27 mouse cellular contexts compared by ENCODE assay signal in the genomic region with DNA sequence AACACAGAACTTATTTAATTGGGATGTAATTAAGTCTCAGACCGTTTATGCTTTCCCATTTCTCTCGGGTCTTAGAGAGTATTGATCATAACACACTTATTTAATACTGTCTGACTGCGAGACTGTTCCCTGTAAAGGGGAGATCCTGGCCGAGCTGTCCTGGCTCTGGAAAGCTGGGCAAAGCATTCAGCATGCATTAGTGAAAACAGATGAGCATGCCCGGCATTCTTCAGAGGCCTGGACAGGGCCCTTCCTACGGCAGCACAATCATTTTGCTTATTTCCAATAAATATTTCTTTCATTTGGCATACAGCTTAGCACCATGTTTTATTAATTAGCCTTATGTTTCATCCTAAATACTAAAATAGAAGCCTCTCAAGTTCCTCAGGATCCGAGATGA.
A peak's percentile ranks its signal among the peaks of the same experiment; 100 is the strongest.
DNase-seq lines count a peak whose midpoint lies in the region; TF ChIP-seq lines count a peak whose summit lies in the region.
"Had no signal": no experiment of that assay in that cellular context is flagged by ENCODE, and none has a peak within 500 bp of the region (broad histone marks: within the 10 kb centered on the region; RNA-seq: fewer than 3 reads in every experiment).

No protein-coding gene starts in this region.

- peaks cover 32% of the 10 kb centered on the region for H3K4me1 ChIP-seq in heart, embryonic 10.5 days
- peaks cover 36% of the 10 kb centered on the region for H3K4me1 ChIP-seq in embryonic facial prominence, embryonic 10.5 days
- H3K4me1 ChIP-seq in embryonic fibroblast, embryonic 13.5 days (ENCODE audit: control insufficient read depth, insufficient read depth, low read length): peaks cover 12% of the 10 kb centered on the region
- H3K4me1 ChIP-seq: neural tube, embryonic 12.5 days had no signal

- no peak overlapping the region for H3K4me3 ChIP-seq in heart, embryonic 10.5 days
- no peak overlapping the region for H3K4me3 ChIP-seq in embryonic facial prominence, embryonic 10.5 days
- H3K4me3 ChIP-seq in embryonic fibroblast, embryonic 13.5 days (ENCODE audit: insufficient read depth, low read length): no peak overlapping the region
- H3K4me3 ChIP-seq: forebrain, embryonic 15.5 days; gastrocnemius, adult 2 months; hindbrain, embryonic 13.5 days; liver, embryonic 12.5 days; megakaryocyte, embryonic 14.5 days; midbrain, embryonic 12.5 days; myocyte; neural tube, embryonic 12.5 days had no signal

- no peaks in the 10 kb centered on the region for H3K9me3 ChIP-seq in heart, embryonic 10.5 days
- H3K9me3 ChIP-seq in embryonic facial prominence, embryonic 10.5 days: no peaks in the 10 kb centered on the region
- H3K9me3 ChIP-seq: forebrain, embryonic 15.5 days; hindbrain, embryonic 13.5 days; liver, embryonic 12.5 days; megakaryocyte, embryonic 14.5 days; midbrain, embryonic 12.5 days; neural tube, embryonic 12.5 days had no signal

- intact Hi-C loops in heart, postnatal 10 days (cut with DNase I): no loop called here

- H3K27ac ChIP-seq in heart, embryonic 10.5 days: peak overlapping the region; percentile 30; the same call in 1 of the 2 replicates
- H3K27ac ChIP-seq in embryonic facial prominence, embryonic 10.5 days (replicated peaks): no peak overlapping the region
- H3K27ac ChIP-seq in embryonic fibroblast, embryonic 13.5 days (ENCODE audit: insufficient read depth, low read length): peak overlapping the region; percentile 97
- H3K27ac ChIP-seq: forebrain, embryonic 15.5 days; gastrocnemius, adult 2 months; hindbrain, embryonic 13.5 days; liver, embryonic 12.5 days; midbrain, embryonic 12.5 days; neural tube, embryonic 12.5 days; stomach, postnatal 0 days had no signal

- DNase-seq in heart, embryonic 10.5 days (ENCODE audit: low spot score): no peak
- no peak for DNase-seq in heart, postnatal 10 days
- DNase-seq in 3T3-L1 (ENCODE audit: low read depth, low spot score): peak; percentile 74
- peak; percentile 46 for DNase-seq in embryonic facial prominence, embryonic 10.5 days (ENCODE audit: low spot score)
- no peak for DNase-seq in T-cell, adult 2 months (ENCODE audit: low spot score)
- no peak for DNase-seq in cerebellum, adult 11 months
- DNase-seq in lung, postnatal 4 days: no peak
- DNase-seq: adrenal gland, adult 8-10 months; cerebellum, adult 9-11 months; gastrocnemius, adult 2 months; heart, postnatal 4 days; kidney, postnatal 14 days; layer of hippocampus, adult 9-11 months; liver, postnatal 0 days; lung, postnatal 36 days; right cerebral cortex, postnatal 4 days; thymus, adult 18-20 months; thymus, postnatal 25 days had no signal

- WGBS in heart, embryonic 10.5 days: 43% methylated on average over 7 of the region's 7 CpGs
- WGBS in embryonic facial prominence, embryonic 10.5 days: 37% methylated on average over 7 of the region's 7 CpGs

- no peaks in the 10 kb centered on the region for H3K36me3 ChIP-seq in heart, embryonic 10.5 days
- no peaks in the 10 kb centered on the region for H3K36me3 ChIP-seq in embryonic facial prominence, embryonic 10.5 days (replicated peaks)
- H3K36me3 ChIP-seq: forebrain, embryonic 15.5 days; hindbrain, embryonic 13.5 days; liver, embryonic 12.5 days; midbrain, embryonic 12.5 days; neural tube, embryonic 12.5 days had no signal

- no peak for TF ChIP-seq CTCF in embryonic fibroblast, embryonic 13.5 days (IDR thresholded peaks at IDR 0.05; ENCODE audit: borderline replicate concordance, insufficient read depth, low read length)

- no peaks in the 10 kb centered on the region for H3K27me3 ChIP-seq in heart, embryonic 10.5 days (ENCODE audit: insufficient read depth, poor library complexity, severe bottlenecking)
- H3K27me3 ChIP-seq in embryonic facial prominence, embryonic 10.5 days (replicated peaks; ENCODE audit: low read depth, poor library complexity, severe bottlenecking): no peaks in the 10 kb centered on the region
- H3K27me3 ChIP-seq: forebrain, embryonic 15.5 days; hindbrain, embryonic 13.5 days; liver, embryonic 12.5 days; megakaryocyte, embryonic 14.5 days; midbrain, embryonic 12.5 days; neural tube, embryonic 12.5 days had no signal

- no peak for TF ChIP-seq POLR2A in embryonic fibroblast, embryonic 13.5 days (IDR thresholded peaks at IDR 0.05; ENCODE audit: low read depth, low read length)

Comparison
In these comparisons a context has a peak if more than half of its experiments do, and no peak if none do; other contexts are left out.
1. DNase-seq: peak in 3T3-L1 (single experiment) and embryonic facial prominence, embryonic 10.5 days (single experiment); none in heart, embryonic 10.5 days (single experiment), heart, postnatal 10 days (0 of 2), T-cell, adult 2 months (single experiment), cerebellum, adult 11 months (single experiment) and lung, postnatal 4 days (0 of 2).